Mouse (Mus musculus): ENCODE measurements around the gene Acp6. TPM values are rescaled to one million over a fixed set of nuclear protein-coding genes. Genes with fewer than 3 reads are reported as not detected.

Acp6 gene
- total and polyA plus RNA-seq, 3 experiments = 10.8 to 12.5 (median 12.1) TPM

DNA sequence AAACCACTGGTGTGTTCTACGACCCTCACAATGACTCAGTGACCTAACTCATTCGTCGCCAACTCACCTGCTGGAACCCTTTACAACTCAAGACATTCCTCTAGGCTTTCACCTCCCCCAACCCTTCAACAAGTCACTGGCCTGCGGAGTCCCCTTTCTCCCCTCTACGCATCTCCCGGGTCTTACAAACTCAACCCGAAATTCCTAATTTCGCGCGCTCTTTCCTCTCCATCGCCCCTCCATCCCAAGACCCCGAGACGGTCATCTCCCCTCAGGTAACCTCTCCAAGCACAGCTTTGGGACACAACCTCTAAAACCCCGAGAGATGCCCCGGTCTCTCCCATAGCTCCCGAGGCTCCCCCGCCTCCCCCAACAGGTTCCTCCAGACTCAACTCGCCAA, 68.1 kb downstream of the Acp6 start:
- Histone ChIP-seq H3K27me3 (replicated peaks) (no peaks in the 10 kb centered on the region), H3K4me1 (ENCODE audit: control insufficient read depth in 1 of 2, insufficient read depth in 2 of 2) (peaks cover 13 to 58% of the 10 kb centered on the region in 2 experiments), H3K4me2 (ENCODE audit: insufficient read depth, low read depth, poor library complexity, severe bottlenecking) (peak overlapping the region; percentile 48), H3K4me3 (replicated peaks in 1 of 3; ENCODE audit: low read depth in 2 of 3, low read length in 2 of 3, poor library complexity in 1 of 3) (peak overlapping the region; percentile 71 to 72 (median 71)), H3K79me2 (replicated peaks; ENCODE audit: control insufficient read depth, extremely low read depth, insufficient read depth, poor library complexity, severe bottlenecking) (no peaks in the 10 kb centered on the region; the same call in 1 of the 2 replicates), H3K36me3 (replicated peaks in 1 of 2; ENCODE audit: control insufficient read depth in 1 of 2, insufficient read depth in 1 of 2, low read length in 1 of 2) (peaks cover 0 to 11% of the 10 kb centered on the region in 2 experiments), H3K27ac (ENCODE audit: insufficient read depth, low read depth) (no peak overlapping the region), H3K9me3 (replicated peaks; ENCODE audit: low read length) (no peaks in the 10 kb centered on the region), H3K9ac (ENCODE audit: insufficient read depth, low read depth) (peak overlapping the region; percentile 81)
- TF ChIP-seq POLR2A (IDR thresholded peaks at IDR 0.05; ENCODE audit: low read depth, low read length) (no peak), NELFE (IDR thresholded peaks at IDR 0.05; ENCODE audit: low read depth, low read length) (no peak), EP300 (IDR thresholded peaks at IDR 0.05; ENCODE audit: low read length) (no peak), SIN3A (IDR thresholded peaks at IDR 0.05; ENCODE audit: low read length) (no peak), E2F4 (IDR thresholded peaks at IDR 0.05; ENCODE audit: insufficient replicate concordance, low read depth, low read length) (no peak), JUN (IDR thresholded peaks at IDR 0.05; ENCODE audit: insufficient read depth, low read depth, low read length) (no peak), IRF4 (IDR thresholded peaks at IDR 0.05; ENCODE audit: low read depth, low read length) (no peak), CHD1 (IDR thresholded peaks at IDR 0.05; ENCODE audit: low read depth, low read length) (no peak), MEF2A (IDR thresholded peaks at IDR 0.05; ENCODE audit: borderline replicate concordance, low read depth, low read length) (no peak), MAFK (IDR thresholded peaks at IDR 0.05; ENCODE audit: insufficient replicate concordance, low read length) (no peak), GABPA (IDR thresholded peaks at IDR 0.05; ENCODE audit: insufficient replicate concordance, low read depth, low read length) (no peak), ZNF384 (IDR thresholded peaks at IDR 0.05; ENCODE audit: low read depth, low read length) (no peak), ZMIZ1 (IDR thresholded peaks at IDR 0.05; ENCODE audit: low read depth, low read length) (no peak), JUND (conservative IDR thresholded peaks at IDR 0.05; ENCODE audit: low read depth, low read length) (no peak), PAX5 (IDR thresholded peaks at IDR 0.05; ENCODE audit: low read length) (no peak), USF2 (conservative IDR thresholded peaks at IDR 0.05; ENCODE audit: low read depth, low read length) (no peak), NRF1 (IDR thresholded peaks at IDR 0.05; ENCODE audit: low read depth, low read length) (no peak)
- DNase-seq (ENCODE audit: extremely low read depth) = no peak
- in situ Hi-C loops (cut with MboI; ENCODE audit: low pct_ligation_motif_present, low pct_unique_long_range_greater_than_20kb, low sequenced_read_pairs) = no loop called here
- dilution Hi-C loops (cut with MboI; ENCODE audit: extremely low pct_ligation_motif_present, extremely low pct_unique_long_range_greater_than_20kb, low sequenced_read_pairs) = no loop called here

Other genes starting within 250 kb of the Acp6 start
- gene Gja8, start 232.8 kb upstream of the Acp6 start, total RNA-seq (2012; rRNA removed) = 0.04 TPM in 1 of 2 replicates, not detected in the other
- not detected in 2 replicates for gene Gja8, start 232.8 kb upstream of the Acp6 start, total RNA-seq (2014; rRNA removed)
- not detected in 2 replicates for gene Gja8, start 232.8 kb upstream of the Acp6 start, polyA plus RNA-seq (2012; ENCODE audit: insufficient read length, low read depth)
- 2.9 and 3.3 TPM in 2 replicates for gene Bcl9, start 139.1 kb downstream of the Acp6 start, total RNA-seq (2012; rRNA removed)
- 0.96 and 1.1 TPM in 2 replicates for gene Bcl9, start 139.1 kb downstream of the Acp6 start, total RNA-seq (2014; rRNA removed)
- gene Bcl9, start 139.1 kb downstream of the Acp6 start, polyA plus RNA-seq (2012; ENCODE audit: insufficient read length, low read depth) = 11.2 and 13.5 TPM in 2 replicates